Mouse (Mus musculus) common myeloid progenitor, adult 5-6 weeks (primary cell): ENCODE measurements at regions not wholly inside any gene's neighbourhood (a gene's known extent, or its start where the extent isn't known, plus 50 kb on each side); places are given as distances from the start of the nearest gene placed in this dataset.
A peak's percentile ranks its signal among the peaks of the same experiment; 100 is the strongest.

Experiments
- ATAC-seq: replicated peaks from 2 replicates; pipeline ENCODE4 v1.8.0; 2016; ENCODE audit warnings: low read depth, mild to moderate bottlenecking, moderate TSS enrichment, inconsistent platforms; ENCODE audit not compliant: poor library complexity, severe bottlenecking

DNA sequence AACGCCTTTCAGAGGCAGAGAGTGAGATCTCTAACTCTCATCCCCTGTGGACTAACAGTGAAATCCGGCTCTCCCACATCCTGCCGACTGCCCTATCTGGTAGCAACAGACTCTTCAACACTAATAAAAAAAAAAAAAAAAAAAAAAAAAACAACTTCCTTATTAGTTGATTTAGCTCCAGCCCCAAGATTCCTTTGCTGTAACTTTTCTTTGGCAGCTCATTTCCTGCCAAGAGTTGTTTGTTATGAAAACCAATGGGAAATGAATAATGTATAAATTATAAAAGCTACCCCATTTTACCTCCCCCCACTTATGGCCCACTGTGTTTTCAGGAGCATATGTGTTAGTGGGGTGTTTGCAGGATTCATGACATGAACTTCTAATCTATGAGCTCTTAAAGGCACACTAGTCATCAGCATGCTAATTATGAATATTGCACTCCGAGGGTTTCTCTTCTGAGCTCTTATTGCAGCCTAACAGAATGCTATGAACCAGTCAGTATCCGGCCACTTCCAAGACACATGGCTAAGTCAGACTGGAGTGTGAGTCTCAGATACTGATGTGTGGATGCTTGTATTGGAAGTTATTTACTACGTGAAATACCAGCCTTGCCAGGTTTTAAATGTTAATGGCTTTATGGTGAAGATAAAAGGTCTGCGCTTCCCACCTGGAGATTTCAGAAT lies 84.8 kb upstream of the Fam19a1 start:
- ATAC-seq: peak; percentile 95

DNA sequence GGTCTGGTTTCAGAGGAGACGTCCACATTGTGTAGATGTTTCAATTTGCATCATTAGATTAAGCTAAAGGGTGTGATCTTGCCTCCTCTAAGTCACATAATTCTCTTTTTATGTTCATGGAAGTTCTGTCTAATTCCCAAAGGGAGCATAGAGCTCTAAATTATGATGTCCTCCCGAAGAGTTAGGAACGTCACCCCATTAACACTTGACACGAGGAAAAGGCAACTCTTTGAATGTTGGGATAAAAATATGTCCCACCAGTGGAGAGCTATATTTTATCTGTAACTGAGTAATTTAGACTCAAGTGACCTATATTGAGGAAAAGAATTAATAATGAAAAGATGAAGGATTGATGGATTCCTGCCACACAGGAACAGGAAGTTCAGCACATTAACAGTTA lies 69.2 kb upstream of the Fam19a1 start:
- no peak for ATAC-seq

GRCm38 (mm10) chr6:96053476-96053875 lies 59.5 kb upstream of the Fam19a1 start:
- ATAC-seq: no peak

DNA sequence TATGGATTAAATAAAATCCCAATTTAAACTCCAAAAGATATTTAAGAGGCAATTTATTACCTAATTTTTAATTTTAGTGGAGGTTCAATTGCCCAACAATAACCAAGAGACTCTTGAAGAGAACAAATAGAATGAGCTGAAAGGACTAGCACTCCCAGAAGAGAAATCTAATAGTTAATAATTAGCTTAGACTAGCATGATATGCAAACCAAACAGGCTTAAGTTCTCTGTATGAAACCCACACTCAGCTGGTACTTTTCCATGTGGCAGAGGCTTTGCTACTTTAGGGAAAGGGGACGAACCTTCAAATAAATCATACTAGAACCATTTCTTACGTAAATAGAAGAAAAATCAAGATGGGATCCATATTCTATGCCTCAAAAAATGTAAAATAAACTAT lies 55.9 kb upstream of the Fam19a1 start:
- ATAC-seq: no peak

DNA sequence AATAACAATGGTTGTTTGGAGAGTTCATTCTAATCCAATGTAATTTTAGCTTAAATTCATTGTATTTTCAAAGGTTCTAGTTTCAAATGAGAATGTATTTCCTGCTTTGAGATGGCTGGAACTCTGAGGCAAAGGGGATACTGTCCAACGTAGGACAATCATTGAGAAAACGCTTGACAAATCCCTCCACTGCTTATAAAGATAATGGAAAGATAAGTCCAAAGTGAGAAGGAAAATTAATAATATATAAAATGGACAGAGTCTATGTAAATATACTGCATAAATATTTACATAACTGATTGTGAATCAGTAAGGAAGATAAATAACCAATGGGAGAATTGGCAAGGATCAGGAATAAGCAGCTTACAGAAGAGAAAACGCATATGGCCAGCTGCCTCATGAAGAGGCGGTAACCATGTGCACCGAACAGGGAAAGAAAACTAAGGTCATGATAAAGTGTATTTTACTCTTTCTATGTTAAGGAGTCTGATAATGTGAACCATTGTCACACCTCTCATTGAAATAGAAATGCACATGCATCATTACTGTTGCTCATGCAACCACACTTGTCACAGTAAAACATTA lies 55.3 kb upstream of the Fam19a1 start:
- ATAC-seq: no peak

GRCm38 (mm10) chr6:96061979-96062378 lies 51.0 kb upstream of the Fam19a1 start:
- ATAC-seq: no peak
